Mouse (Mus musculus) kidney, adult 9 months (tissue): ENCODE measurements at regions not wholly inside any gene's neighbourhood (a gene's known extent, or its start where the extent isn't known, plus 50 kb on each side); places are given as distances from the start of the nearest gene placed in this dataset.

ENCODE experiments used
- DNase-seq: peaks from one replicate; pipeline ENCODE4 v3.0.0; 2022

DNA sequence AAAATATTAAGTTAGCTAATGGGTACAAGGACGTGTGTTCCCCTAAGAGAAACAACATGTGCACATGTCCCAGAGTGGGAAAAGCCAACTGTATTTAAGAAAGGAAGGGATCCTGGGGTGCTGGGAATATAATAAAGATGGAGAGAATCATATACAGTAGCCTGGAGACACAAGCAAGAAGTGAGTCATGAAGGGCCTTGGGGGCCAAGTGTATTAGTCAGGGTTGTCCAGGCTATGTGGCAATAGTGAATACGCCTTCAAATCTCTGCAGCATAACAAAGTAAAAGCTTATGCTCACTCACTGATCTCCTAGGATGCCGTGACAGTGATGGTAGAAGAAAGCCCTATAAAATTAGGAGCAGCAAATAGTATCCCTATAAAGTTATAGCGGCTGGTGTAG is 124.1 kb upstream of the Gm10295 start:
- DNase-seq, result no peak

DNA sequence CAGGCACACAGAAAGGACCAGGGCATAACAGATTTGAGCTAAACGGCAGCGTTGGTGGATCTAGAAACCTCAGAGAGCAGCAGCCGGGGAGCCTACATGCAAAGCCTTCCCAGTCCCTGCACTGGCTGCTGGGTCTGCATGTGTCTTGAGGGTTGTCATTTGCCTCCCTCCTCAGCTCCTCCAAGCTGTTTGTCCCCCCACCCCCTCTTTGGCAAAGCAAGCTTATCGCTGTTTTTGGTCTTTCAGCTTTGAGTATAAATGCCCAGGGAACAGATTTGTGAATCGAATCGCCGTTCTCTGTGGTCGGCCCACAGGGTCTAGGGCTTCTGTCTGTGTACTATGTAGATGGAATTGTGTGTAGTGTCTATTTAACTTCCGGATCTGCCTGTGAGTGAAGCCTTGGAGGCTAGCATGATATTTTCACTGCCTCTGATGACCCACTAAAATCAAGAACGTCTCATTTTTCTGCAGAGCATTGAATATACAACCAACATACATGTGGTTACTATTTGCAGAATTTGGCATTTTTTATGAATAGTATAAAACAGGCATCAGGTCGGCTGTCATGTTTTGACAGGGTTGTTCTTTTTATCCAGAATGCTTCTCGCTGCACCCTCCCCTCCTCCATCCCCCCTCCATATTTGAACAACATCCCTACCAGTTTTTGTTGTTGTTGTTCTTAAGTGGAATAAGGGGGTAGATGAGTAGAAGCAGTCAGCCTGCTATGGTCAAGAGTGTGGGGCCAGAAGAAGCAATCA is 121.3 kb upstream of the Gm10295 start:
- no peak for DNase-seq

DNA sequence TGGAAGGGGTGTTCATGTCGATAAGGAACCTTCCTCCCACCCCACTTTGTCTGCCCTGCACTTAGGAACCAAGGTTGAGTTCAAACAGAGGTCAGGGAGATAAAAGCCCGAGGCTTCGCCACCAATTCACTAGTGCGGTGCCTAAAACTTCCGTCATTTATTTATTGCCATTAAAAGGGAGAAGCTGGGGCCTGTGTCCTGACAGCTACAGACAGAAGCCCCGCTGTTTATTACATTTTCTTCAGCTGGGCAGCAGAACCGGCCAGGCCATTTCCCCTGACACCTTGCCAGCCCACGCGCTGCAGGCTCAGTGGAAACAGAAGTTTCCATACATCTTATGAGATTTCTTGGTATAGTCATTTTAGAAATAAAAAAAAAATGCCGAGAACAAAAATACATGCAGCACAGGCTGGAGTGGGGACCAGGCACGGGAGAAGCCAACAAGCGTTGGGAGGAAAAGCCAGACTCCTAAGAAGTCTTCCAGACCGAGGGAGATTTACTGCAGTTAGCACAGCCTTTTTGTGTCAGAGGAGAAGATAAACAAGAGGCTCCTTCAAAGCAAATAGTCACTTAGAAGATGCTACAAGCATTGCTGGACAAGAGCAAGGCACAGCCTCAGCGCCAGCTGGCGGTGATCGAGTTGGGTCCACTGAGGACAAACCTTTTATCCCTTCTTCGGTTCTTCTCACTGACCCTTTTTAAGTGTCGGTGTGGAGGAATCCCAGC is 120.5 kb upstream of the Gm10295 start:
- peak; percentile 39 for DNase-seq

DNA sequence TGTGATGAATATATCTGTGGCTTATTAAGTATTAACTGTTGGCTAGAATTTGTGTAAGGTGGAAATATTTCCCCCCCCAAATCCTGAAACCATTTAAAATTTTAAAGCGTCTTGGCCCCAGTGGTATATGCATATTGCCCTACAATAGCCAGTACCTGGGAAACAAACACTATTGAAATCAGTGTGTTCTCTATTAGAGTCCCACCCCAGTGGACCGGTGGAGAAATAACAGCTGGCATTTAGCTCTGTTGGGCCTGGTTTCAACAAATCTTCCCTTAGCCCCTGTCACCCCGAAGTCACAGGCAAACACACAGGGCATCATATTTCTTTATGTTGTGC is 120.0 kb upstream of the Gm10295 start:
- DNase-seq, result no peak

DNA sequence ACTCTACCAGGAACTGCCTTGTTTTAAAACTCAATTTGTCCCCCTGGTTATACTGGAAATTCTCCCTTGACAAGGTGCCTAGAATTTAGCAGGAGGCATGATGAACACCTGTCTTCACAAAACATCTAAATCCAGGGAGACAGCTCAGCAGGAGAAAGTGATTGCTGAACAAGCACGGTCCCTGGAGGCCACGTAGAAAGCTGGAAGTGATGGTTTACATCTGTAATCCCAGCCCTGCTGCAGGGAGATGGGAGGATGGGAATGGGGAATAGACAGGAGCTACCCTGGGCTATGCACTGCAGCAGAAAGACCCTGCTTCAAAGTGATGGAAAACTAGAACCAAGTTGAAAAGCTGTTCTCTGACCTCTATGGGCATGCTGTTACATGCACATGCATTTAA is 119.1 kb upstream of the Gm10295 start:
- DNase-seq, result no peak

DNA sequence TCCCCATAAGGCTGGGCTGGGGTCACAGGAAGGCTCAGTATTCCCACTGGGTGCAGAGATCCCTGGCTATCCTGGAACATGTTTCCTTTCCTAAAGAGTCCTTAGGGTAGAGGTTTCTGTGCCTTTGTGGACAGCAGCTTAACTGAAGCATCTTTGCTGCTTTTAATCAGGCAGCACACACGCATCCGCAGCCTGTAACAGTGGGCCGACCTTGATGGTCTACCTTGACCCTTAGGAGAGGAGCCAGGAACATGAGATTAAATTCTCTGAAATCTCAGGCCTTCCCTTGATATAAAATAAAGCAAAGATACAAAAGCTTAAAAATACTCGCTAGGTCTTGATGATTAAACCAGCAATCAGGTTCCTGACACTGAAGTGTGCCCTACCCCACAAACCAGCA is 118.7 kb upstream of the Gm10295 start:
- no peak for DNase-seq

DNA sequence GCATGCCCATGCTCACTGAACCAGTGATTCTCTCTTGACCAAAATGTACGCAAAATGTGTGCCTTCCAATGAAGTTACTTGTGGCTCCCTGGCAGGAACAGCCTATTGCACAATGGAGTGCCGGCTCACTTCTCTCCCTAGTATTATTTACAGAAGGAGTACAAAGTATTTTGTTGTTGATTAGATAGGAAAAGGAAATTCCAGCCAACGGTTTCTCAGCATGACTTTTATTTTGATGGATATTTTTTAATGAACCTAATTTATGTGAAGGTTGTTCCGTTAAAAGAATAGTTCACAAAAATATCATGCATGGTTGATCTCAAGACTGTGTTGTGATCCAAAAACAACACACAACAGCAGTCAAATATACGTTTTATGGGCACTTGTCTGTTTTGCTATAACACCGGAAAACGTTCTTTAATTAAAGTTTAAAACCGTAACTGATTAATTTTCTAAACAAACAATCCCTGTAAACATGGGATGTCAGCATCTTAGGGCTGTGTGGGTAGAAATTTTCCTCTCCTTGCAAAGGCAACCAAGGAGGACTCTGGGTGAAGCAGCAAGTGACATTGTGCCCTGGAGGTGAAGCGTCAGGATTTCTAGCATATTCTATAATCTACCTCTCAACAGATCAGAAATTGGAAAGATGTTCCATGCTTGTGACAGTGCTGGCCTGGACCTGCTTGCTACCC is 116.3 kb upstream of the Gm10295 start:
- peak; percentile 60 for DNase-seq

DNA sequence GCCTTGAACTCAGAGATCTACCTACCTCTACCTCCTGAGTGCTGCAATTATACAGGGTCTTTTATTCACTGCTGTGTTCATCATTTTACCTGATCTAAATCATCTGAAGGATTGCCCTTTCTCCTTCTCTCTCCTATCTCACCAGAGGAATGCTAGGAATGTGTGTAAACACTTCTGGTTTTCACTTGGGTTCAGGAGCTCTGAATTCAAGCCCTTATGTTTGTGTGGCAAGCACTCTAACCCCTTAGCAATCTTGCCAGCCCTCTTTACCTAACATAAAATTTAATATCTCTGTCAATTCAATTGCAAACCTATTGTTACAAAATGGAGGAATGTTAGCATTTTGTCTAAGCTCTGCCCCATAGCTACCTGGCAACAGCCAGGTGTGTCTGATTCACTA is 112.8 kb upstream of the Gm10295 start:
- DNase-seq, result no peak

DNA sequence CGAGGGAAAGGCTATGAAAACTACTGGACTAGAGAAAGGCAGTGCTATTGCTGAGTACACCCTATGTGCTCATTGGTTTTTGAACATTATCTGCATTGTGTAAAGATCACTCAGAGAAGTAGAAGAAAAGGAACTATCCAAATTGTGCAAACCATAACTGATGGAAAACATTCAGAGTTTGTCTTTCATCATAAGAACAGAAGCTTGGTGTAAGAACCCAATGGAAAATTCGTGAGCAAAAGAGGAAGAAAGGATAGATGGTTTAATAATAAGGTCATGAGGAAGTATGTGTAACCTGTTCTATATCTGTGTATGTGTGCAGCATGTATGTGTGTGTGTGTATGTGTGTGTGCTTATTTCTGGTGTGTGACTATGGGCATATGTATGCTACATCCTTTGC is 112.3 kb upstream of the Gm10295 start:
- DNase-seq, result no peak

DNA sequence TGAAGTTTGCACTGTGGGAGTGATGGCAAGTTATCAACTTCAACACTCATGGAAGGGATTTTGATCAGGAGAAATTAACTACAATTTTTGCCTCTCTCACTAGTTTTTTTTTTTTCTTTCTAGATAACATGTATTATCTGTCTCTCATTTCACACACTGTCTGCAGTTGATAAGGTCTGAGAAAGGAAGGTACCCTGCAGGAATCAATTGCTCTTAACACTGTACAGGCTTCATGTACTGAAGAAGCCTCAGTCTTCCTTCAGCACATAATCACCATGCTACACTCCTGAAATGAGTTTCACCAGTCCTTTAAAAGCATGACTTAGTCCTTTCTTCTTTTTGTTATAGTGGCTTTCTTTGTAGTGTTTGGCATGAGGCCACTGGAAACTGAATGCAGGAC is 108.5 kb upstream of the Gm10295 start:
- DNase-seq, result no peak

DNA sequence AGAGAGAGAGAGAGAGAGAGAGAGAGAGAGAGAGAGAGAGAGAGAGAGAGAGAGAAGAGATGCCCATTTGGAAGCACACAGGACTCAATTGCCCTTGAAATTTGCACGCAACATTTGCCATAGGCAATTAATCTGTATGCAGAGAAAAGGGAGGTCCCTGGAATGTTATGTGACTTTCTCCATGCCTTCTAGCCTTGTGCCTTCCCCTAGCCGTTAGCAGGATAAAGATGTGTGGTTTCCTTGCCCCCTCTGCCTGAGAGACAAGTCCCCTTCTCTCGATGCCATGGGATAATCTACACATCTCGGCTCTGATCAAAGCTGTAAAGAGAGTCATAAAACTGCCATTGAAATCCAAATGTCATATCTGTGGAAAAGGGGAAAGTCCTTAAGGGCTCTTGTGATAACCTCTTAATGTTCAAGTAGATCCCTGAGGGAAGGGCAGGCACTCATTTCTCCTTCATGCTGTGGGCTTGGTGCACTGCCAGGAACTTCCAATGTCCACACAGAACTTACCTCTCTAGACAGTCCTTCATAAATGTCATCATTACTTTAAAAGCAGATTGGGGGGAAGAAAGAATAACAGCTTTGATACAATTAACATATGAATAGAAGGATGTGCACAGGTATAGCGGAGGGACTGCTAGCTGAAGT is 106.9 kb upstream of the Gm10295 start:
- no peak for DNase-seq

DNA sequence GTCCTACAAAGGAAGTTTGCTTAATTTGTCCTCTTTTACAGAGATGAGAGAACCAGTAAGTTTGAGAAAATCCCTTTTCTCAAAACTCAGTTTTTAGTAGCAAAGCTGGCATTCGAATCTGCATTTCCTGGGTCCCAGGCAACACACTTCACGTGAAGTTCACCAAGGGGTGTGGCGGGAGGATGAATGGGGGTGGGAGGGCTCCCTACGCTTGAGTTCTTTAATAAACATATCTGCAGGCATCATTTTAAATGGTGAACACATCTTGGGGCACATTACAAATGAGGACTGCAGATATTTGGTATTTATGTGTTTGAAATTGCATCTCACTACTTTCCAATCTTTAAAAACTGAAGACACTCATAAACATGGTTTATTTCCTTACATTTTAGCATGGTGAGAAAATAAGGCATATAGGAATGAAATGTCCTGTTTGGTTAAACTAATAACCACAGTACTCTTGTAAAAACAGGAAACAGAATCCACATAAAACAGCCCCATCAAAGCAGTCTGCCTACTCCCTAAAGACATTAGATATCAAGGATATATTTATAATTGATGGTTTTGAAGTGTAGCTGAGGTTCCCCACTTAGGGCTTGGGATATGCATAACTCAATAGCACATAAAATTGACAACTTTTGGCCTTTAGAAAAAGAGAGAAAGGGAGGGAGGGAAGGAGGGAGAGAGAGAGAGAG is 106.3 kb upstream of the Gm10295 start:
- no peak for DNase-seq

DNA sequence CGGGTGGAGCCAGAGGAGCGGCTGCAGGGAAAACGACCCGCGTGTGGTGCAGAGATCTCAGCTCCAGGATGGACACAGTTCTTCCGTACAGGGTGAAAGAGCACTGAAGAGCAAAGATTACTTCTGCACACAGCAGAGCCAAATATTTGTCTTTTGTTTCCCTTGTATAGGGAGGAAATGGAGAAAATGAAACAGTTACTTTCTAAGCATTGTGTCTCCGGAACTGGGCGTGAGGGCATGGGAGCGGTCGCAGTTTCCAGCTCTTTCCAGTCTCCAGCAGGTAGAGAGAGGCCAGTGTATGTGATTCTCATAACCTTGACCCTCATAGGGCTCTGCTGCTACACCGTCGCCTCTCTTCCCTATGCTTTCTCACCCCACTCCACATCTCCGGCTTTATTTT is 105.1 kb upstream of the Gm10295 start:
- no peak for DNase-seq

DNA sequence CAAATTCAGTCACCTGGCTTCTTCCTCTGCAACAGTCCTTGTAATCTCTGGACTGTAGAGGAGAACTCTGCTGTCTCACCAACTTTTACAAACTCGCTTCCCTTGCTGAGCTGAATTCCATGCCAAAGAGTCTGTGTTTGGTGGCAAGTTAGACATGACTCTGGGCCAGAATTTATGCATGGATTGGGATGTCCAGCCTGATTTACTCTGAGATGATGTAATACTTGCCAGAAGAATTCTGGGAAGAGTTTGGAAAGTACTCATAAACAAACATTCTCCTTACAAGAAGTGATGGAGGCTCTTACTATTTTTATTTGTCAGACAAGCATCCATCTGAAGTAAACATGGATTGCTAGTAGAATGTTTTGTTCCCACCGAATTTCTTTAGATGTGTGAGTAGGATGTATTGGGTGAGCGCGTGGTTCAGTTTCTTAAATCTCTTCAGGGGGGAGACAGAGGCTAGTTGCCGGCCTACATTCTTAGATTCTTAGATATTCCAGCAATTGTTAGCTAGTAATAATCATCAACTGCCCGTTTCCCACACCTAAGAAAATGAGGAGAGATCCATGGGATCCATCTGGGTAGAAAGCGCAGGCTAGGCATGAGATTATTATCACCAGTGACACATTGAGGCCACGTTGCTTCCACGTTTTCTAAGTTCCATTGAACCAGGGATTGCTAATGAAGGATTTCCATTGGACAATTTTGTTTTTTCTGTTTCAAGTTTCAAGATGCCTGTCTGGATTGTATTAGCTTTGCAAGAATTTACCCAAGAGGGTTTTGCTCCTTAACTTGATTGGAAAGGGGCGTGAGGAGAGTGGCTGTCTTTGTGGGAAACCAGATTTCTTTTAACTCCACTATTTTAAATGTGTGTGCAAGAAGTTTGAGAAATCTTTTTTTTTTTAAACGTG is 89.3 kb upstream of the Gm10295 start:
- DNase-seq, result no peak

DNA sequence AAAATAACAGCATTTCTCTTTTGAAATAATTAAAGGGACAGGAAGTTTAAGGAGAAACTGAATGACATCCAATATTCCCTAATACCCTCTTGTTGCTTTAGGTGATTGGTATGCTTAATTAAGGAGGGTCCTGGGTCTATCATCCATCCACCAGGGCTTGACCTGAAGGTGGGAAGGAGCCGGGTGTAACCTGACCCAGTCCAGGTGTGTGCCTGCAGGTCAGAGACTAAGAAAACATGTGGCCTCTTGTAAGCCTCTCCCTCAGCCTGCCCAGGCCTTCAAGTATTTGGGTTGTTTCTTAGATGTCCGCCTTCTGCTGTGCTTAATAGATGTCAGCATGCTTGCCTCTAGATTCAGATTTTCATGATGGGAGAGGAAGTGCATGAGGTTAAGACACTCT is 74.7 kb upstream of the Gm10295 start:
- DNase-seq, result no peak

DNA sequence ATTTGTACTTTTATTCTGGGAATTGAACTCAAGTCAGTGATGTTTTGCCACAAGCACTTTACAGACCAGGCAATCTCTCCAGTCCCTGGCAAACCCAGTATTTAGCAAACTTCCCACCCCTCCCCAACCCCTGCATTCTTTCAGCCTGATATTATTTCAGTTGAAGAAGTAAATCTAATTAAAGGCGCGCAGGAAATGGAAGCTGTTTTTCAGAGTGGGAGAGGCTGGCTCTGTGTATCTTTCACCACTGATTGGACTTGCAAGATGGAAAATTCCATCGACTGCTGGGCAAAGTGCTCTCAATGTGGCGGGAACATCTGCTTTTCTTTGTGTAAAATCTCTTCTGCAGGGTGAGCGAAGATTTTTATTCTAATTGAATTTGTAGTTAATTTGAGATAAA is 68.0 kb upstream of the Gm10295 start:
- DNase-seq, result no peak

DNA sequence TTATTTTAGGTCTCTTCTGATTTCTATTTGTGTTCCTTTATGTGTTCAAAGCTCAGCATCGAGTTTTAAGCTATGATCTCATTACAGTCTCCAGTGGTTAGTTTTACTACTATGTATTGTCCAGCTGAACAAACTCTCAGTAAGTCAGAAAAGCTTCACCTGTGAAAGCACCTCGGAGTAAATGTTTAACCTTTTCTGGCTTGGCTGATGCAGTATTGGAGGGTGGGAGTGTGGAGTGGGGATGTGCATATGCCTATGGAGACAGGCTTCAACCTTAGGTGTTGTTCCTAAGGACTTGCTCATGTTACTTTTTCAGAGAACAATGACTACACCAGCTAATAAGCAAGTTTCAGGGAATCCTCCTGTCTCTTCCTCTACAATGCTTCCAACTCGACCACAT is 67.6 kb upstream of the Gm10295 start:
- DNase-seq, result no peak

DNA sequence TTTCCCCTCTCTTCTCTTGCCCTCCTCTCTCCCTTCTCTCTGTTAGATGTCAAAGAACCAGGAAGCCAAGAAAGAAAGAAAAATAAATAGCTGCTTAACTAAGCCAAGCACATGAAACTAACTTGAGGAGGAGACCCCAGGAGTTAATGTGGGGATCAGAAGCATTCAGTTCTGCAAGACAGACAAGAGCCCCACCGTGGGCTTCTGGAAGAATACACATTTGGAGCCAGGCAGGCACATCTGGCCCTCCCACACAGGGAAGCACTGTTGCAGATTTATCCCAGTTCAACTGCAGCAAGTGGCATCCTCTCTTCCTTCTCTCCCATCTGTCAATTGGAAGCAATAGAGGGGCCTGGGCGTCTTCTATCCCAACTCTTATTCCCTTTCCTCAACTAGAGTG is 63.5 kb upstream of the Gm10295 start:
- DNase-seq, result no peak

DNA sequence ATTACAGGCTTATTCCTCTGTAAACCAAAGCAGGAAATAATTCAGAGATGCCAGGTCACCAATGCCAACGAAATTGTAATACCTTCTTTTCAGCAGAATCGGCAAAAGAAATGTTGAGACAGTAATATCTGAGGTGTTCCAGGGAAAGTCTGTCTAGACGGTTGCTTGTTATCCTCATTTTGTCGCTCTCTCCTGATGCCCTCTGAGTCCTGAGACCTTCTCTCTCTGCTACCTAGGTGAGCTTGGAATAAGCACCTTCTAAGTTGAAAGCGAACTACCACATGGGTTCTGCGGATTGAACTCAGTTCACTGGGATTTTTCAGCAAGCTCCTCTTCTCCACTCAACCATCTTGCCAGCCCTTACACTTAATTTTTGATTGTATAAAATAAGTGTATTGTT is 61.8 kb upstream of the Gm10295 start:
- no peak for DNase-seq

DNA sequence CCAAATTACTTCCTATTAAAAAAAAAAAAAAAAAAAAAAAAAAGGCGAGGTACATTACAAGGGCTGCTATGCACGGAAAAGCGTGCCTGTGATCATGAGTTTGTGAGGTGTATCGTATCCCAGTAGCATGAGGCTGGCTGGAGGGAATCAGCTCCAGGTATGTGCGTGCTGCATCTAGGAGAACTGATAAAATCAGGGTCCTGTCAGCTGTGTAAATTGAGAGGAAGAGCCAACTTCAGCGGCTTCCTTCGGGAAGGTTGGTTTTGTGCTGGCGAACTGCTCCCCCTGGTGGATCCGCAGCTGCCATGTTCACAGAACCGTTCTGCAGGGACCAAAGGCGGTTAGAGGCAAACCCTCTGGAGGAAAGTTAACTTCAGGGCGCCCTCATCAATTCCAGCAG is 60.8 kb upstream of the Gm10295 start:
- peak; percentile 89 for DNase-seq

DNA sequence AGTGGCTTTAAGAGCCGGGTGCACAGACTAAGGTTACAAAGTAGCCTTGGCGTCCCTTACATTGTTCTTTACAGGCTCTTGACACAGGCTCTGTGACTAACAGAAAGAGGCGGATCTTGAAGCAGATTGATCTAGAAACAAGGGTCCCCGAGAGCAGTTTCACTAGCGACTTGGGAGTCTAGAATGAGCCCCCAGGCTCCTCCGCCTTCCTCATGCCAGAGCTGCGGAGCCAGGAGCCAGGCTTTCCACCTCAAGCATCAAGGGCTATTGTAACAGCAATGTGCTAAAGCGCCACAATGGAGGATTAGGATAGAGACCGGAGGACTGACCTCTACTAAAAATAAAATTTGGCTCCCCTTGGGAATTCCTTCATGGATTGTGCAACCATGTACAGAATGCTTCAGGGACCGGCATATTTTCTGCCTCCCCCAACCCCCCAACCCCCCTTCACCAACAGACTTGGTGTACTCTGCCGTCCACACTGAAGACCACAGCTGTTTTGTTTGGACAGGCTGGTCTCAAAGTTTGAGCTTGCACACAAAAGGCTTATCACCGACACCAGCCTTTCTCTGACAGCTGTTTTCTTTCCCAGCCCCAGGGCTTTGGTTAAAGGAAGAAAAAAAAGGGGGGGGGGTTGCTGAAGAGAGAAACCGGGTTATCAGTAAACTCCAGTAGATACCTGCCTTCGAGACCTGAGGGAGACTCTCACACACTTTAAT is 60.2 kb upstream of the Gm10295 start:
- peak; percentile 48 for DNase-seq
